Mouse (Mus musculus): ENCODE results near the gene 1810024B03Rik.
A peak's percentile ranks its signal among the peaks of the same experiment; 100 is the strongest.

1810024B03Rik gene

GRCm38 (mm10) chr2:127166261-127166660, 41.8 kb downstream of the 1810024B03Rik start:
- DNase-seq = peak; percentile 76

GRCm38 (mm10) chr2:127165675-127166074, 42.4 kb downstream of the 1810024B03Rik start:
- DNase-seq = no peak

GRCm38 (mm10) chr2:127145699-127146098, 62.4 kb downstream of the 1810024B03Rik start:
- DNase-seq = no peak

GRCm38 (mm10) chr2:127143158-127144063, 64.7 kb downstream of the 1810024B03Rik start, which contains the start of gene Itpripl1:
Gene Itpripl1 (minus strand): TSS chr2:127143442.
- peak; percentile 90 for DNase-seq

GRCm38 (mm10) chr2:127142577-127143157, 65.4 kb downstream of the 1810024B03Rik start:
- no peak for DNase-seq

- no peak for DNase-seq
Measured at GRCm38 (mm10) chr2:127142031-127142430, 66.0 kb downstream of the 1810024B03Rik start.

- no peak for DNase-seq
Measured at GRCm38 (mm10) chr2:127140011-127140410, 68.1 kb downstream of the 1810024B03Rik start.

GRCm38 (mm10) chr2:127139605-127140004, 68.5 kb downstream of the 1810024B03Rik start:
- no peak for DNase-seq

GRCm38 (mm10) chr2:127139094-127139493, 69.0 kb downstream of the 1810024B03Rik start:
- no peak for DNase-seq

GRCm38 (mm10) chr2:127138449-127138848, 69.6 kb downstream of the 1810024B03Rik start:
- no peak for DNase-seq

- no peak for DNase-seq
Measured at GRCm38 (mm10) chr2:127137838-127138420, 70.2 kb downstream of the 1810024B03Rik start.

- peak; percentile 75 for DNase-seq
Measured at GRCm38 (mm10) chr2:127136979-127137378, 71.1 kb downstream of the 1810024B03Rik start.
